Mouse (Mus musculus) MEL (cell line): Measurements from ENCODE around the gene Polk. TPM values are rescaled to one million over a fixed set of nuclear protein-coding genes. Genes with fewer than 3 reads are reported as not detected.

Experiments used
- DNase-seq: peaks from one replicate; pipeline ENCODE4 v3.0.0; 2011; ENCODE audit warnings: low read depth, low spot score
- H3K27ac ChIP-seq: 2 replicates; pipeline ENCODE4 v1.5.1; 2012; ENCODE audit warnings: low read depth, mild to moderate bottlenecking, control low read depth, low read length, moderate library complexity; ENCODE audit not compliant: control insufficient read depth
- H3K27me3 ChIP-seq, 2 experiments: fragments of 150-350 bp in 1 of 2; sonication (generic) in 1 of 2; 2 replicates each; pipeline ENCODE4 v1.6.1; 2012; ENCODE audit warnings: low read length in 2 of 2, mild to moderate bottlenecking in 2 of 2, improper control_type of control experiment in 1 of 2, moderate library complexity in 1 of 2; ENCODE audit not compliant: insufficient read depth in 2 of 2, control insufficient read depth in 1 of 2
- H3K36me3 ChIP-seq, 2 experiments: 2 replicates each; pipeline ENCODE4 v1.6.1; 2012 to 2014; ENCODE audit warnings: low read length in 2 of 2, improper control_type of control experiment in 1 of 2, inconsistent platforms in 1 of 2, mild to moderate bottlenecking in 1 of 2; ENCODE audit not compliant: insufficient read depth in 2 of 2, control insufficient read depth in 1 of 2
- H3K4me1 ChIP-seq, 2 experiments: fragments of 150-350 bp in 1 of 2; sonication (generic) in 1 of 2; 2 replicates each; pipeline ENCODE4 v1.6.1; 2012; ENCODE audit warnings: low read length in 2 of 2, improper control_type of control experiment in 1 of 2, mild to moderate bottlenecking in 1 of 2; ENCODE audit not compliant: insufficient read depth in 2 of 2, control insufficient read depth in 1 of 2
- H3K4me3 ChIP-seq, 2 experiments: fragments of 150-350 bp in 1 of 2; sonication (generic) in 1 of 2; 2 replicates each; pipeline ENCODE4 v1.5.1; 2012; ENCODE audit warnings: low read depth in 2 of 2, low read length in 2 of 2, mild to moderate bottlenecking in 2 of 2, moderate library complexity in 2 of 2, control low read depth in 1 of 2, improper control_type of control experiment in 1 of 2; ENCODE audit not compliant: control insufficient read depth in 1 of 2, insufficient read depth in 1 of 2
- H3K79me2 ChIP-seq: 2 replicates; pipeline ENCODE4 v1.6.1; 2012; ENCODE audit warnings: mild to moderate bottlenecking, low read length, moderate library complexity; ENCODE audit not compliant: control insufficient read depth, poor library complexity, insufficient read depth
- H3K9ac ChIP-seq: 2 replicates; pipeline ENCODE4 v1.6.1; 2012; ENCODE audit warnings: low read depth, mild to moderate bottlenecking, control low read depth, low read length, moderate library complexity; ENCODE audit not compliant: control insufficient read depth, poor library complexity, severe bottlenecking
- H3K9me3 ChIP-seq: fragments of 150-350 bp; sonication (generic); replicated peaks from 2 replicates; pipeline ENCODE4 v1.6.1; 2012; ENCODE audit warnings: mild to moderate bottlenecking, low read length, improper control_type of control experiment, moderate library complexity; ENCODE audit not compliant: insufficient read depth
- CTCF ChIP-seq, 3 experiments: IDR thresholded peaks in 2 of 3; conservative IDR thresholded peaks in 1 of 3; 2 replicates each; pipeline ENCODE4 v1.5.1; 2011 to 2012; ENCODE audit warnings: low read length in 3 of 3, low read depth in 2 of 3, mild to moderate bottlenecking in 2 of 3, improper control_type of control experiment in 1 of 3, inconsistent platforms in 1 of 3, mixed read lengths in 1 of 3, moderate library complexity in 1 of 3; ENCODE audit not compliant: control insufficient read depth in 1 of 3, insufficient read depth in 1 of 3, poor library complexity in 1 of 3, severe bottlenecking in 1 of 3
- EP300 ChIP-seq, 2 experiments: IDR thresholded peaks; 2 replicates each; pipeline ENCODE4 v1.6.1; 2011; ENCODE audit warnings: improper control_type of control experiment in 2 of 2, low read length in 2 of 2, low read depth in 1 of 2, mild to moderate bottlenecking in 1 of 2
- ETS1 ChIP-seq: IDR thresholded peaks from 2 replicates; pipeline ENCODE4 v1.6.1; 2012; ENCODE audit warnings: low read depth, mild to moderate bottlenecking, inconsistent platforms, low read length, improper control_type of control experiment, moderate library complexity
- JUND ChIP-seq: IDR thresholded peaks from 2 replicates; pipeline ENCODE4 v1.6.1; 2011; ENCODE audit warnings: low read depth, mild to moderate bottlenecking, improper control_type of control experiment, low read length
- MAX ChIP-seq: IDR thresholded peaks from 2 replicates; pipeline ENCODE4 v1.6.1; 2011; ENCODE audit warnings: low read length, improper control_type of control experiment
- MYC ChIP-seq: IDR thresholded peaks from 2 replicates; pipeline ENCODE4 v1.6.1; 2011; ENCODE audit warnings: low read depth, mild to moderate bottlenecking, low read length, improper control_type of control experiment, moderate library complexity
- NELFE ChIP-seq: IDR thresholded peaks from 2 replicates; pipeline ENCODE4 v1.6.1; 2011; ENCODE audit warnings: low read depth, low read length, improper control_type of control experiment
- POLR2A ChIP-seq, 2 experiments: IDR thresholded peaks; 2 replicates each; pipeline ENCODE4 v1.6.1; 2011 to 2012; ENCODE audit warnings: low read length in 2 of 2, mild to moderate bottlenecking in 2 of 2, control low read depth in 1 of 2, improper control_type of control experiment in 1 of 2, low read depth in 1 of 2, moderate library complexity in 1 of 2; ENCODE audit not compliant: control insufficient read depth in 1 of 2, insufficient read depth in 1 of 2, poor library complexity in 1 of 2
- POLR2AphosphoS5 ChIP-seq: IDR thresholded peaks from 2 replicates; pipeline ENCODE4 v1.6.1; 2012; ENCODE audit warnings: low read depth, borderline replicate concordance, mild to moderate bottlenecking, inconsistent platforms, low read length, moderate library complexity, mixed read lengths
- RCOR1 ChIP-seq: IDR thresholded peaks from 2 replicates; pipeline ENCODE4 v1.6.1; 2012; ENCODE audit warnings: low read depth, mild to moderate bottlenecking, inconsistent platforms, low read length, improper control_type of control experiment
- SIN3A ChIP-seq: IDR thresholded peaks from 2 replicates; pipeline ENCODE4 v1.6.1; 2012; ENCODE audit warnings: low read length, improper control_type of control experiment, inconsistent platforms
- SMC3 ChIP-seq: IDR thresholded peaks from 2 replicates; pipeline ENCODE4 v1.6.1; 2011; ENCODE audit warnings: low read depth, low read length, improper control_type of control experiment
- TAL1 ChIP-seq: IDR thresholded peaks from 2 replicates; pipeline ENCODE4 v1.6.1; 2012; ENCODE audit warnings: mild to moderate bottlenecking, inconsistent platforms, low read length, moderate library complexity, mixed read lengths
- TBP ChIP-seq: IDR thresholded peaks from 2 replicates; pipeline ENCODE4 v1.8.0; 2011; ENCODE audit warnings: low read depth, low read length, improper control_type of control experiment
- TCF12 ChIP-seq: IDR thresholded peaks from 2 replicates; pipeline ENCODE4 v1.6.1; 2014; ENCODE audit warnings: low read depth, mild to moderate bottlenecking, inconsistent platforms, low read length, improper control_type of control experiment, moderate library complexity
- UBTF ChIP-seq: IDR thresholded peaks from 2 replicates; pipeline ENCODE4 v1.6.1; 2012; ENCODE audit warnings: low read depth, mild to moderate bottlenecking, inconsistent platforms, low read length, improper control_type of control experiment, moderate library complexity, borderline replicate concordance; ENCODE audit not compliant: insufficient read depth
- polyA plus RNA-seq, 2 experiments: library from polyadenylated mRNA; stranded (reverse) in 1 of 2; unstranded in 1 of 2; fragments of >175 nt in 1 of 2; fragments of >200 nt in 1 of 2; gene quantifications; 2 replicates each; pipeline versions ENCODE4 v1.2.1 to v1.2.4; 2012; ENCODE audit warnings: low replicate concordance in 2 of 2, low read depth in 1 of 2; ENCODE audit not compliant: insufficient read length in 2 of 2, insufficient read depth in 1 of 2, missing spikeins in 1 of 2
- total RNA-seq: library from RNA; depleted of rRNA; stranded (reverse); fragments of 300-350 nt; gene quantifications from 2 replicates; pipeline ENCODE4 v1.2.3, GENCODE M21; 2012

The Polk gene
- total and polyA plus RNA-seq, 3 experiments: 2.9 to 3.6 TPM; not detected in 1

DNA sequence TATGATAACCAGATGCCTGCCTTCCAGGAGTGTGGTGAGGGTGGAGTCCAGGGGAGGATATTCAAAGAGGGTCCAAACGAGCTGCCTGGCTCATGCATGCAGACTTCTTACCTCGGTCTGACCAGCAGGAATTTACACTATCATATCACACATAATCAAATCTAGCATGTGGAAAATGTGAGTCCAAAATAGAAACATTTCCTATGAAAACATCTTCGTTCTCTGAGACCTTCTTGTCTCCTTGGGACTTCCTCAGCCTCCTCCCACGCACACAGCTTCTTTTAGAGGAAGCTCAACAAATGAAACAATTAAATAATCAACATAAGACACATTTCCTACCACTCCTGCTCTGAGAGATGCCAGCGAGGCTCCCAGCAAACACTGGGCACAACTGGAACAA lies 30.5 kb downstream of the Polk start:
- peak overlapping the region; percentile 42 for H3K27ac ChIP-seq
- peak; percentile 73 for DNase-seq

DNA sequence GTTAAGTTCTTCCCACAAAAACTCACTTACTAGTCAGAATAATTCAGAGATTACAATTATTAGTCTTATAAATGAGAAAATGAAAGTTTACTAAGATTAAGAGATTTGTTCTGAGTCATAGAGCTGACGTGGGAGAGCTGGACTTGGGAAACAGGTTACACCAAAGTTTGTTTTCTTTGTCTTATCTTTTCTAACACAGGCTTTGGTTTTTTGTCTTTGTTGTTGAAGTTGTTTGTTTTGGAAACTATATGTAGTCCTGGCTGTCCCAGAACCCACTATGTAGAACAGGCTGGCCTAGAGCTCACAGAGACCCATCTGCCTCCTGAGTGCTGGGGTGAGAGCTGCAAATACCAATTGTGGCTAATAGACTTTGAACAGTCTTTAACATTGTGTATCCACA lies 31.1 kb downstream of the Polk start:
- Histone ChIP-seq H3K79me2 (no peaks in the 10 kb centered on the region), H3K9me3 (no peaks in the 10 kb centered on the region), H3K4me1 (peaks cover 0 to 19% of the 10 kb centered on the region in 2 experiments), H3K27me3 (no peaks in the 10 kb centered on the region), H3K9ac (peak overlapping the region; percentile 74), H3K27ac (peak overlapping the region; percentile 98)
- peak; percentile 51 for DNase-seq
- TF ChIP-seq CTCF (IDR thresholded peaks at IDR 0.05 in 2 of 3, conservative IDR thresholded peaks at IDR 0.05 in 1 of 3; ENCODE audit: control insufficient read depth in 1 of 3, insufficient read depth in 1 of 3, low read depth in 2 of 3, low read length in 3 of 3, poor library complexity in 1 of 3, severe bottlenecking in 1 of 3): no peak
- TF ChIP-seq TAL1: peak; percentile 64
- 0 out of 2 replicates have a peak, but pooled peaks have one; percentile 0 for TF ChIP-seq MYC
- TF ChIP-seq TCF12: no peak
- TF ChIP-seq, all 39 proteins: peak for 2
- peaks cover 0 to 16% of the 10 kb centered on the region in 2 experiments; a peak in 3 of 4 replicates for H3K36me3 ChIP-seq
- H3K4me3 ChIP-seq: peak overlapping the region; percentile 56 to 65; a peak in 3 of 4 replicates

More for the DNA sequence above, 30.5 kb downstream of the Polk start:
- H3K4me3 ChIP-seq: peak overlapping the region; percentile 9 to 15; a peak in 3 of 4 replicates
- no peaks in the 10 kb centered on the region for H3K79me2 ChIP-seq
- no peaks in the 10 kb centered on the region for H3K9me3 ChIP-seq
- H3K36me3 ChIP-seq: peaks cover 0 to 16% of the 10 kb centered on the region in 2 experiments; a peak in 3 of 4 replicates
- TF ChIP-seq RCOR1 (no peak), SMC3 (no peak), TAL1 (peak; percentile 54), TBP (0 out of 2 replicates have a peak, but pooled peaks have one; percentile 30), EP300 (IDR thresholded peaks at IDR 0.05; ENCODE audit: low read depth in 1 of 2, low read length in 2 of 2) (peak; percentile 37 to 58; a peak in 3 of 4 replicates), UBTF (no peak), TCF12 (peak; percentile 38; the same call in 1 of the 2 replicates), ETS1 (0 out of 2 replicates have a peak, but pooled peaks have one; percentile 16)
- no peaks in the 10 kb centered on the region for H3K27me3 ChIP-seq
- peaks cover 0 to 19% of the 10 kb centered on the region in 2 experiments for H3K4me1 ChIP-seq
- H3K9ac ChIP-seq: peak overlapping the region; percentile 32

DNA sequence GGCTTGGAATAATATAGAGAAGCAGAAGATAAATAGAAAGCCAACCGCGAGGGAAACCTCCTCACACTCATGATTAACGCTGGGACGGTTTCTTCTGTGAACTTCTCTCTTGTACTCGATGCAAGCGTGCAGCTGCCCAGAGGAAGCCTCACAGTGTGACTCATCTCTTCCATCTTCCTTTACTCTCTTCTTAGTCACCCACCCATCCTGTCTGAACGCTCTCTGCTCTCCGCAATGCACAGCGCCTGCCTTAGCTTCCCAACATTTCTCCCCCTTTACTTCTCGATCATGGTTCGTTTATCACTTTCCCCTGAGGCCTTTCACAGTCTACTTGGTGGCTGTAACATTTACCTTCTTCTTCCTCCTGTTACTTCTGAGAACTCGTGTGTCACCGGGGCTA lies 31.7 kb downstream of the Polk start:
- DNase-seq: peak; percentile 91
- Histone ChIP-seq H3K4me3 (peak overlapping the region; percentile 56 to 65), H3K9ac (peak overlapping the region; percentile 74), H3K27me3 (no peaks in the 10 kb centered on the region), H3K36me3 (peaks cover 0 to 16% of the 10 kb centered on the region in 2 experiments; a peak in 2 of 4 replicates), H3K27ac (peak overlapping the region; percentile 98)
- TF ChIP-seq MAX: peak; percentile 34; the same call in 1 of the 2 replicates
- 0 out of 2 replicates have a peak, but pooled peaks have one; percentile 28 for TF ChIP-seq SIN3A
- TF ChIP-seq ETS1: peak; percentile 37; the same call in 1 of the 2 replicates
- TF ChIP-seq TBP: peak; percentile 71
- no peak for TF ChIP-seq POLR2AphosphoS5
- TF ChIP-seq POLR2A (IDR thresholded peaks at IDR 0.05; ENCODE audit: control insufficient read depth in 1 of 2, insufficient read depth in 1 of 2, low read depth in 1 of 2, low read length in 2 of 2, poor library complexity in 1 of 2): peak in 1 of 2 experiments; percentile 51; a peak in 2 of 4 replicates
- no peak; a peak in 1 of 4 replicates for TF ChIP-seq EP300 (IDR thresholded peaks at IDR 0.05; ENCODE audit: low read depth in 1 of 2, low read length in 2 of 2)
- 0 out of 2 replicates have a peak, but pooled peaks have one; percentile 85 for TF ChIP-seq JUND
- TF ChIP-seq MYC: peak; percentile 61; the same call in 1 of the 2 replicates
- 0 out of 2 replicates have a peak, but pooled peaks have one; percentile 34 for TF ChIP-seq NELFE
- TF ChIP-seq, all 39 proteins: peak for 8
- Histone ChIP-seq H3K9me3 (no peaks in the 10 kb centered on the region), H3K79me2 (no peaks in the 10 kb centered on the region), H3K4me1 (peaks cover 0 to 19% of the 10 kb centered on the region in 2 experiments)
